Comparison of ENCODE assay signal across 27 mouse cellular contexts in genomic region chr9:44052855-44053254, GRCm38 (mm10). TPM values are rescaled to one million over a fixed set of nuclear protein-coding genes. Genes with fewer than 3 reads are reported as not detected.
A peak's percentile ranks its signal among the peaks of the same experiment; 100 is the strongest.
DNase-seq lines count a peak whose midpoint lies in the region; ATAC-seq and TF ChIP-seq lines count a peak whose summit lies in the region.
"Had no signal": no experiment of that assay in that cellular context is flagged by ENCODE, and none has a peak within 500 bp of the region (broad histone marks: within the 10 kb centered on the region; RNA-seq: fewer than 3 reads in every experiment).

No protein-coding gene starts in this region.

- H3K4me2 ChIP-seq in intestine, postnatal 0 days (replicated peaks; ENCODE audit: low read depth), result no peak overlapping the region
- no peak overlapping the region for H3K4me2 ChIP-seq in intestine, embryonic 15.5 days (replicated peaks)
- H3K4me2 ChIP-seq in midbrain, postnatal 0 days (ENCODE audit: low read depth, low read length, poor library complexity, severe bottlenecking), result no peak overlapping the region
- H3K4me2 ChIP-seq in midbrain, embryonic 14.5 days (ENCODE audit: low read length), result no peak overlapping the region
- H3K4me2 ChIP-seq: embryonic facial prominence, embryonic 15.5 days; hindbrain, embryonic 14.5 days; kidney, embryonic 15.5 days; midbrain, embryonic 12.5 days; neural tube, embryonic 12.5 days had no signal

- TF ChIP-seq CTCF in intestine, postnatal 0 days (IDR thresholded peaks at IDR 0.05; ENCODE audit: low read depth), result 0 out of 2 replicates have a peak, but pooled peaks have one; percentile 34
- peak; percentile 46 for TF ChIP-seq CTCF in midbrain, postnatal 0 days (IDR thresholded peaks at IDR 0.05)

- no peaks in the 10 kb centered on the region for H3K9me3 ChIP-seq in intestine, postnatal 0 days (ENCODE audit: control insufficient read depth)
- H3K9me3 ChIP-seq in intestine, embryonic 15.5 days, result no peaks in the 10 kb centered on the region
- H3K9me3 ChIP-seq in midbrain, postnatal 0 days (ENCODE audit: low read length), result no peaks in the 10 kb centered on the region
- H3K9me3 ChIP-seq in midbrain, embryonic 14.5 days (ENCODE audit: control insufficient read depth, low read length), result no peaks in the 10 kb centered on the region
- H3K9me3 ChIP-seq: embryonic facial prominence, embryonic 15.5 days; kidney, embryonic 15.5 days; neural tube, embryonic 12.5 days had no signal

- no peaks in the 10 kb centered on the region for H3K4me1 ChIP-seq in intestine, postnatal 0 days (replicated peaks; ENCODE audit: control insufficient read depth, insufficient read depth, low read length)
- no peaks in the 10 kb centered on the region for H3K4me1 ChIP-seq in intestine, embryonic 15.5 days (replicated peaks)
- H3K4me1 ChIP-seq in midbrain, postnatal 0 days (ENCODE audit: insufficient read depth, low read length), result no peaks in the 10 kb centered on the region
- no peaks in the 10 kb centered on the region for H3K4me1 ChIP-seq in midbrain, embryonic 14.5 days (ENCODE audit: control insufficient read depth, insufficient read depth, low read length)
- H3K4me1 ChIP-seq: midbrain, embryonic 12.5 days; neural tube, embryonic 12.5 days had no signal

- no peak overlapping the region for H3K4me3 ChIP-seq in intestine, postnatal 0 days (ENCODE audit: low read depth, low read length)
- no peak overlapping the region for H3K4me3 ChIP-seq in intestine, embryonic 15.5 days (replicated peaks)
- no peak overlapping the region for H3K4me3 ChIP-seq in midbrain, postnatal 0 days (ENCODE audit: low read depth, low read length)
- no peak overlapping the region for H3K4me3 ChIP-seq in midbrain, embryonic 14.5 days (replicated peaks; ENCODE audit: low read depth, low read length)
- H3K4me3 ChIP-seq: embryonic facial prominence, embryonic 15.5 days; gastrocnemius, adult 2 months; kidney, embryonic 15.5 days; midbrain, embryonic 12.5 days; neural tube, embryonic 12.5 days had no signal

- WGBS in intestine, postnatal 0 days, result 54% methylated on average over 3 of the region's 3 CpGs
- 61% methylated on average over 3 of the region's 3 CpGs for WGBS in intestine, embryonic 15.5 days
- WGBS in midbrain, postnatal 0 days, result 62% methylated on average over 3 of the region's 3 CpGs
- WGBS in midbrain, embryonic 14.5 days, result 65% methylated on average over 3 of the region's 3 CpGs

- no peak for DNase-seq in midbrain, postnatal 0 days (ENCODE audit: low spot score)
- DNase-seq in midbrain, embryonic 14.5 days, result no peak
- peak; percentile 70 for DNase-seq in CD4-positive, CD25-positive, alpha-beta regulatory T cell, adult 2 months (ENCODE audit: low read depth, low spot score)
- peak; percentile 64 for DNase-seq in naive thymus-derived CD4-positive, alpha-beta T cell, adult 2 months (ENCODE audit: low read depth)
- DNase-seq in frontal cortex, postnatal 25 days (ENCODE audit: low spot score in 2 of 2), result no peak
- no peak for DNase-seq in heart, adult 11 months
- DNase-seq: adrenal gland, postnatal 36 days; cerebellum, adult 9-10 months; gastrocnemius, adult 2 months; heart, postnatal 4 days; kidney, adult 11 months; lung, postnatal 14 days; retina, postnatal 1 day had no signal

- H3K9ac ChIP-seq in intestine, postnatal 0 days (ENCODE audit: low read depth, low read length), result no peak overlapping the region
- H3K9ac ChIP-seq in intestine, embryonic 15.5 days, result no peak overlapping the region
- no peak overlapping the region for H3K9ac ChIP-seq in midbrain, postnatal 0 days (replicated peaks; ENCODE audit: low read length, poor library complexity, severe bottlenecking)
- no peak overlapping the region for H3K9ac ChIP-seq in midbrain, embryonic 14.5 days (replicated peaks; ENCODE audit: low read length)
- H3K9ac ChIP-seq: embryonic facial prominence, embryonic 15.5 days; hindbrain, embryonic 14.5 days; kidney, embryonic 15.5 days; midbrain, embryonic 12.5 days; neural tube, embryonic 12.5 days had no signal

- no peaks in the 10 kb centered on the region for H3K27me3 ChIP-seq in intestine, postnatal 0 days (replicated peaks; ENCODE audit: control insufficient read depth, insufficient read depth, low read length)
- H3K27me3 ChIP-seq in intestine, embryonic 15.5 days (replicated peaks), result no peaks in the 10 kb centered on the region
- no peaks in the 10 kb centered on the region for H3K27me3 ChIP-seq in midbrain, postnatal 0 days (ENCODE audit: insufficient read depth, low read length)
- no peaks in the 10 kb centered on the region for H3K27me3 ChIP-seq in midbrain, embryonic 14.5 days (ENCODE audit: control insufficient read depth, insufficient read depth, low read length)
- H3K27me3 ChIP-seq: embryonic facial prominence, embryonic 15.5 days; neural tube, embryonic 12.5 days had no signal

- H3K27ac ChIP-seq in intestine, postnatal 0 days (ENCODE audit: low read depth, low read length), result no peak overlapping the region
- H3K27ac ChIP-seq in intestine, embryonic 15.5 days, result no peak overlapping the region
- no peak overlapping the region for H3K27ac ChIP-seq in midbrain, postnatal 0 days (ENCODE audit: low read depth, low read length)
- H3K27ac ChIP-seq in midbrain, embryonic 14.5 days (replicated peaks; ENCODE audit: low read depth, low read length), result no peak overlapping the region
- H3K27ac ChIP-seq: embryonic facial prominence, embryonic 15.5 days; gastrocnemius, adult 2 months; hindbrain, embryonic 14.5 days; kidney, embryonic 15.5 days; midbrain, embryonic 12.5 days; neural tube, embryonic 12.5 days had no signal

- ATAC-seq in intestine, postnatal 0 days, result no peak
- ATAC-seq in intestine, embryonic 15.5 days, result no peak
- no peak for ATAC-seq in midbrain, postnatal 0 days (ENCODE audit: low FRiP score)
- ATAC-seq in midbrain, embryonic 14.5 days (ENCODE audit: low FRiP score, low TSS enrichment), result no peak
- ATAC-seq: forebrain, embryonic 16.5 days had no signal

- H3K36me3 ChIP-seq in intestine, postnatal 0 days (ENCODE audit: control insufficient read depth, insufficient read depth), result no peaks in the 10 kb centered on the region
- H3K36me3 ChIP-seq in intestine, embryonic 15.5 days, result no peaks in the 10 kb centered on the region
- no peaks in the 10 kb centered on the region for H3K36me3 ChIP-seq in midbrain, postnatal 0 days (ENCODE audit: insufficient read depth, low read length)
- H3K36me3 ChIP-seq in midbrain, embryonic 14.5 days (ENCODE audit: control insufficient read depth, insufficient read depth, low read length), result no peaks in the 10 kb centered on the region
- H3K36me3 ChIP-seq: embryonic facial prominence, embryonic 15.5 days; kidney, embryonic 15.5 days; midbrain, embryonic 12.5 days; neural tube, embryonic 12.5 days had no signal

RNA-seq across cellular contexts. Expression of gene Thy1, which starts 9.7 kb away (rescaled TPM):
- polyA plus RNA-seq in intestine, postnatal 0 days (2015; fragmentation: Nextera tagmentation; extraction: Ambion mirVana), result 4.6 and 4.9 TPM in 2 replicates
- polyA plus RNA-seq in intestine, embryonic 15.5 days (2015; fragmentation: Nextera tagmentation; extraction: Ambion mirVana), result 1.8 and 2.1 TPM in 2 replicates
- 52.8 and 98.0 TPM in 2 replicates for total RNA-seq in midbrain, postnatal 0 days (2014; rRNA removed)
- 24.7 and 28.8 TPM in 2 replicates for polyA plus RNA-seq in midbrain, postnatal 0 days (2015; fragmentation: Nextera tagmentation; extraction: Ambion mirVana)
- polyA plus RNA-seq in midbrain, embryonic 14.5 days (2014; fragmentation: Nextera tagmentation; extraction: Ambion mirVana), result 1.6 and 1.8 TPM in 2 replicates
- polyA plus RNA-seq: midbrain, embryonic 12.5 days had no signal

RNA-seq across cellular contexts. Expression of gene Usp2, which starts 14.0 kb away (rescaled TPM):
- polyA plus RNA-seq in intestine, postnatal 0 days (2015; fragmentation: Nextera tagmentation; extraction: Ambion mirVana), result 9.7 and 10.4 TPM in 2 replicates
- polyA plus RNA-seq in intestine, embryonic 15.5 days (2015; fragmentation: Nextera tagmentation; extraction: Ambion mirVana), result 10.8 and 16.6 TPM in 2 replicates
- 7.5 and 8.0 TPM in 2 replicates for total RNA-seq in midbrain, postnatal 0 days (2014; rRNA removed)
- 14.5 and 15.1 TPM in 2 replicates for polyA plus RNA-seq in midbrain, postnatal 0 days (2015; fragmentation: Nextera tagmentation; extraction: Ambion mirVana)
- polyA plus RNA-seq in midbrain, embryonic 14.5 days (2014; fragmentation: Nextera tagmentation; extraction: Ambion mirVana), result 6.6 and 9.4 TPM in 2 replicates

RNA-seq across cellular contexts. Expression of gene Mfrp, which starts 48.7 kb away (rescaled TPM):
- polyA plus RNA-seq in intestine, postnatal 0 days (2015; fragmentation: Nextera tagmentation; extraction: Ambion mirVana), result 0.05 TPM in 1 of 2 replicates, not detected in the other
- polyA plus RNA-seq in intestine, embryonic 15.5 days (2015; fragmentation: Nextera tagmentation; extraction: Ambion mirVana), result 0.06 and 0.10 TPM in 2 replicates
- 0.19 and 2.8 TPM in 2 replicates for total RNA-seq in midbrain, postnatal 0 days (2014; rRNA removed)
- polyA plus RNA-seq in midbrain, postnatal 0 days (2015; fragmentation: Nextera tagmentation; extraction: Ambion mirVana), result 0.05 TPM in 1 of 2 replicates, not detected in the other
- 0.09 and 0.11 TPM in 2 replicates for polyA plus RNA-seq in midbrain, embryonic 14.5 days (2014; fragmentation: Nextera tagmentation; extraction: Ambion mirVana)
- total RNA-seq: gastrocnemius, adult 2 months; gastrocnemius, postnatal 4 days; heart, postnatal 4 days; liver, adult 2 months; megakaryocyte, adult 5-6 weeks had no signal
- polyA plus RNA-seq: forebrain, embryonic 16.5 days; heart, embryonic 16.5 days; kidney, embryonic 15.5 days; large intestine, adult 2 months; liver, adult 2 months; liver, embryonic 16.5 days; midbrain, embryonic 12.5 days had no signal

RNA-seq across cellular contexts. Expression of gene C1qtnf5, which starts 54.2 kb away (rescaled TPM):
- 5.4 and 6.0 TPM in 2 replicates for polyA plus RNA-seq in intestine, postnatal 0 days (2015; fragmentation: Nextera tagmentation; extraction: Ambion mirVana)
- polyA plus RNA-seq in intestine, embryonic 15.5 days (2015; fragmentation: Nextera tagmentation; extraction: Ambion mirVana), result 3.1 and 3.5 TPM in 2 replicates
- 16.6 and 29.0 TPM in 2 replicates for total RNA-seq in midbrain, postnatal 0 days (2014; rRNA removed)
- 9.9 and 10.7 TPM in 2 replicates for polyA plus RNA-seq in midbrain, postnatal 0 days (2015; fragmentation: Nextera tagmentation; extraction: Ambion mirVana)
- polyA plus RNA-seq in midbrain, embryonic 14.5 days (2014; fragmentation: Nextera tagmentation; extraction: Ambion mirVana), result 3.7 and 4.0 TPM in 2 replicates

Comparison
In these comparisons a context has a peak if more than half of its experiments do, and no peak if none do; other contexts are left out.
1. DNase-seq: peak in CD4-positive, CD25-positive, alpha-beta regulatory T cell, adult 2 months (single experiment) and naive thymus-derived CD4-positive, alpha-beta T cell, adult 2 months (single experiment); none in midbrain, postnatal 0 days (single experiment), midbrain, embryonic 14.5 days (single experiment), frontal cortex, postnatal 25 days (0 of 2) and heart, adult 11 months (single experiment).